Mouse (Mus musculus) testis, adult 2 months (tissue): Measurements from ENCODE around the gene Tango6.

ENCODE experiments used
- CTCF ChIP-seq: fragments of 200-500 bp; IDR thresholded peaks from 2 replicates; pipeline ENCODE4 v1.5.1; 2012; ENCODE audit warnings: low read depth, mild to moderate bottlenecking, inconsistent platforms, low read length, moderate library complexity; ENCODE audit not compliant: control insufficient read depth, insufficient read depth, insufficient replicate concordance
- POLR2A ChIP-seq: fragments of 200-500 bp; IDR thresholded peaks from 2 replicates; pipeline ENCODE4 v1.6.1; 2012; ENCODE audit warnings: low read depth, mild to moderate bottlenecking, inconsistent platforms, low read length, moderate library complexity; ENCODE audit not compliant: control insufficient read depth

GRCm38 (mm10) chr8:106640921-106641320, 41.9 kb upstream of the Tango6 start:
- TF ChIP-seq POLR2A, result no peak
- TF ChIP-seq CTCF, result no peak
